Mouse (Mus musculus) c-Kit-positive CD71-positive TER-119-positive erythroid progenitor cells, embryonic 14.5 days (primary cell): ENCODE measurements around the gene Ybx2.

Experiments used
- DNase-seq: peaks from one replicate; pipeline ENCODE4 v3.0.0-alpha.2; 2013; ENCODE audit warnings: low spot score

Ybx2 gene

DNA sequence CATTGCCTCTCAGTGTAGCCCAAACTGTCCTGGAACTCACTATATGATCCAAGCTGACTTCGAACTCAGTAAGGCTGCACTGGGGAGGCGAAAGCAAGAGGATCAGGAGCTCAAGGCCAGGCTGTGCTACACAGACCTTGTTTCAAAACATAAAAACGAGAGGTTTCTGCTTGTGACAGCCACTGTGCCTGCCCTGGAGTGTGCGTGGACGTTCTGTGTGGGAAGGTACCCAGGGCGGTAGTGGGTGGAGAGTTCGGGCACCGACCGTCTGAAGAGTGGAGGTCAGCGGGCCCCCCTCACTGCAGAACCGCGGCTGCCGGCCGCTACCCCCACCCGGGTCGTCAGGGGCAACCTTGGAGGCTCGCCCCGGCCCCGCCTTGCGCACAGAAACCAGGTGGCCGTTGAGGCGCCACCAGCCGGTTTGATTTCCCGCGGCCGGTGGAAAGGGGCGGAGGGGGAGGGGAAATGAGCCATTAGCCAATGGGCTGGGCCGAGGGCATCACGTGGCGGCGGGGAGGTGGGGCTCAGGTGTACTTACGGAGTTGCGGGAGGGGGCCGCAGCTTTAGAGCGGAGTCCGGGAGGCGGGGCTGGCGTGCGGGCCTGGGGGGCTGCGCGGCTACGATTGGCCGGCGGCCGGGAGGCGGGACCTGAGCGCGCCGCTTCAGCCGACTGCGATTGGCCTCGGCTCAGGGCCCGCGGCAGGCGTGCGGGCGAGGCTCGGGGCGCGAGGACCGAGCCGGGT, at the start of gene Ybx2:
Gene Ybx2 (plus strand): TSS at position 660 of the 743 bp plus-strand sequence.
- DNase-seq = peak; percentile 43

- DNase-seq = no peak
Observed at GRCm38 (mm10) chr11:69886907-69887635, 48.5 kb upstream of the Ybx2 start.

DNA sequence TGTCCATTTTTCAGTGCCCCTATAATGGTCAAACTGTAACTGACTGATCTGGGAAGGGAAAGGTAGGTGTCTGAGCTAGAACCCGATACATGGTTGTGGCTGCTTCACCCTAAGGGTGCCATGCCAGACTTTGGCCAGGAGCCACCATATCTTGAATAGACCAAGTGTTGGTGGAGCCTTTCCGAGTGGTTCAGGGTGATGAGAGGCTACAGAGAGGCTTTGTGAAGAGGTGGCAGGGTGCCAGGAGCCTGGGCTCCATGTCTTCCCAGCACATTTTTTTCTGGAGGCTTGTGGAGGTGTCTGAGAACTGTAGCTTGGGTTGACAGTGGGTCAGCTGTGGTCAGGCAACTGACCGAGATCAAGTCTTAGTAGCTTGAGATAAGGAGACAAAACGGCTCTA, 44.1 kb upstream of the Ybx2 start:
- DNase-seq = no peak

- DNase-seq = no peak
Observed at GRCm38 (mm10) chr11:69894671-69895070, 40.9 kb upstream of the Ybx2 start.

DNA sequence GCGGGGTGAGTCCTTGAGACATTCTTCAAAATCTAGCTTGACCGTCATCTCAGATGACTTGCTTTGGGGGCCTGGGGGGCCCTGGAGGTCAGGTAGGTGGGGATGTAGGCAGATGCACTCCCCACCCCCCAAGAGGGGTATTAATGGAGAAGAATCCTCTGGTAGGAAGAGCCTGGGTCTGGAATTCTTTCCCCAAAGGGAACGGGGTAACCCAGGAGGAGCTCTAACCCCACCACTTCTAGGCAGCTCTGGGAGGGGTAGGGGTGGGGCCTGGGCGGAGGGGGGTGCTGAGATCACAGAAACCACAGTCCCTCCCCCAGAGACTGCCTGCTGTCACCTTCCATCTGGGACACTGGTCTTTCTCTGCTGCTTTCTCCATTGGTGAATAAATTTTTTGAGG, 40.3 kb upstream of the Ybx2 start, which contains the start of gene Acap1:
Gene Acap1 (minus strand): TSS at position 249 of the 400 bp plus-strand sequence.
- no peak for DNase-seq

DNA sequence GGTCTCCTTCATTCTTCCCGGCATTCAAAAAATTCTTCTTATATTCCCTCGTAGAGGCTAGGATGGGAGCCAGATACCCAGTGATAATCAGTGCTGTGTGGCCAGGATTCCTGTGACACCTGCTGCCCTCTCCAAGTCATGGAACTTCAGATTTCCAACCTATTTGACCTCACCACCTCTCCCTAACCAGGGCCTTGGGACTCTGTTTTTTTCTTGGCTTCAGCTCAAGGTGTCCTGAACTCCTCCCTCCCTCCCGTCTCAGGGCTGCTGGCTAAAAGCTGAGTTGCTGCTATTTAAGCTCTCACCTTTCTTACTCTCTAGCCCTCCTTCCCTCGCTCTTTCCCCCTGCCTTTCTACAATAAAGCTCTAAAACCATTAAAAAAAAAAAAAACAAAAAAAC, 35.7 kb upstream of the Ybx2 start:
- no peak for DNase-seq

DNA sequence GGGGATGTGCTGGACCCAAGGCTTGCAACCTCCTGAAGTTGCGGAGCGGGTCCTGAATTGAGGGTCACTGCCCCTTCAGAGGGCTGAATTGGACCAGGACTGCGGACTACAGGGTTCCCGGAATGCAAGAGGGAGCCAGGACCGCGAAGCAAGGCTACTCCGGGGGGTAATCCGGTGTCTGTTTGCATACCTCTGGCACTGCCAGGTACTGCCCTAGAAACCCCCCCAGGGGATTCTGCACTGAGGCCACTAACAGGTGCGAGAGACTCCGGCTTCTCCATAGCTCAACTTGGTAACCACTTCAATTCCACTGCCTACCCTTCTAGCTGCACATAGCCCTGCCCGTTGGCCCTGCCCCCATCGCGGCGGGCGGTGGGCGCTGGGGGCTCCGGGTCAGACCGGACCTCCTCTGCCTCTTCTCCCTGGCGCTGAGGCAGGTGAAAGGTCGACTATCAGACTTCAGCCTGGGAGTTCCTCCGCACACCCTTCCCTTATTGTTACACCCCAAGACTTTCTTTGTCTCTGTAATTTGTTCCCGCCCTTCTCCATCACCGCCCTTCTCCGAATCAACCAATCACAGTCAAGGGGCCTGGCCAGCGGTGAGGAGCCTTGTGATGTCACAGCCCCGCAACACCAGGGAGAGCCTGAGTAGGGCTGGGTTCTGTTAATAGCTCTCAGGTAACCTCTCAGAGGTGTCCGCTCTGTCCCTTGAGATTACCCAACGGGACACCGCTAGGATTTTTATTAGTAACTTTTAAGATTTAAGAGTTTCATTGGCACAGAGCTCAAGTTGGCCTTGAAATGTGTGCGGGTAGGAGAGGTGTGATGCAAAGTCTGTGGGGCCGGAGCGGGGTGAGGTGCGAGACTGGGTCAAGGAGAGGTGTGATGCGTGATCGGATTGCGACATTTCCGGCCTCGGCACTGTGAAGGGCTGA, 34.9 kb upstream of the Ybx2 start, which contains the start of the genes 2810408A11Rik and Neurl4:
Gene 2810408A11Rik (minus strand): TSS at position 517 of the 935 bp plus-strand sequence.
Gene Neurl4 (plus strand): TSS at position 602 of the 935 bp plus-strand sequence.
- peak; percentile 95 for DNase-seq

DNA sequence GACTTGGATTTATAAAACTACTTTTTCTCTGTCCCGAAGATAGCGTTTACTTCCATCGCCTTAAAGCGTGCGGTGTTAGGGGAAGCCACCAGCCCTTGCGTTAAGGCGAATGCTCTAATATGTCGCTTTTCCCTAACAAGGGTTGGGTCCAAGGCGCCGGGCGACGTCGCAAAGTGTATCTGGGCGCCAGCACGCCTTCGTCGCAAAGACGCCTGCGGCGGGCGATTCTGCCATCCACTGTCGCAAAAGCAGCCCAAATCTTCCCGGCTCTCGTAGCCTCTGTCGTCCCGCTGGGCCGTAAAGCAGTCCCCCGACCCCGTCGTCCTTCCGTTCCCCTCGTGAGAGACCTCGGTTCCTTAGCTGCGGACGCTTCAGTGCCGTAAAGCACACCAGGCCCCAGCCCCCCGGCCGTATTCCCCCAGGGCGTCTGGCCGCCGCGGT, 34.2 kb upstream of the Ybx2 start:
- DNase-seq = peak; percentile 92

DNA sequence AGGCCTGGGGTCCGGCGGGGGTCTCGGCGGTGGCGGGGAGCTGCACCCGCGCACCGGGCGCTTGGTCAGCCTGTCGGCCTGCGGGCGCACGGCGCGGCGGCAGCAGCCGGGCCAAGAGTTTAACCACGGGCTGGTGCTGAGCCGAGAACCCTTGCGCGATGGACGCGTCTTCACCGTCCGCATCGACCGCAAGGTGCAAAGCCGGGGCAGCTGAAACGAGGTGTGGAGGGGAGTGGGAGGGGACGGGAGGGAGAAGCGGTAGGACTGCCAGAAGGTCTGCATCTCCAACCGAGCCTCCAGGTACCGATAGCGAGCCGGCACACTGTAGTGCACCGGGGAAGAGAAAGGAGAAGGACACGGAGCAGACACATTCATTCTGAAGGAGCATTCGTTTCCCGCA, 33.6 kb upstream of the Ybx2 start:
- no peak for DNase-seq

DNA sequence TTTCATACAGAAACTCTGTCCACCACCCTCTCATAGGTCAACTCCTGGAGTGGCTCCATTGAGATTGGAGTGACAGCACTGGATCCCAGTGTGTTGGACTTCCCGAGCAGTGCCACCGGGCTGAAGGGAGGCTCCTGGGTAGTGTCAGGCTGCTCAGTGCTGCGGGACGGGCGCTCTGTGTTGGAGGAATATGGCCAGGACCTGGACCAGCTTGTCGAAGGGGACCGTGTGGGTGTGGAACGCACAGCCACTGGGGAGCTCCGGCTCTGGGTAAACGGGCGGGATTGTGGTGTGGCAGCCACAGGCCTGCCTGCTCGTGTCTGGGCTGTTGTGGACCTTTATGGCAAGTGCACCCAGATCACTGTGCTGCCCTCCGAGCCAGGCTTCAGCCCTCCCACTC, 32.6 kb upstream of the Ybx2 start:
- no peak for DNase-seq

DNA sequence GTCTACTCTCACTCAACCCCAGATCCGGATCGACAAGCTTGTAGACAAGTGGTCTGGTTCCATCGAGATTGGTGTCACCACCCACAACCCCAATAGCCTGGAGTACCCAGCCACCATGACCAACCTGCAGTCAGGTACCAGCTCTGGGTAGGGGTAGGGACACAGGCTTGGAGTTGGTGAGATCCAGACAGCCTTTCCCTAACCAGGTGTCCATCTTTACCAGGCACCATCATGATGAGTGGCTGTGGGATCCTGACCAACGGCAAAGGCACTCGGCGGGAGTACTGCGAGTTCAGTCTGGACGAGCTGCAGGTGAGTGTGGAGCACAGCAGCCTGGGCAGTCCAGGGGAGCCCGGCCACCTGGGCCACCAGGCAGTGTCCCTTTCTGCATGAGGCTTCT, 31.3 kb upstream of the Ybx2 start:
- no peak for DNase-seq

- DNase-seq = no peak
Observed at GRCm38 (mm10) chr11:69908645-69909044, 27.0 kb upstream of the Ybx2 start.

DNA sequence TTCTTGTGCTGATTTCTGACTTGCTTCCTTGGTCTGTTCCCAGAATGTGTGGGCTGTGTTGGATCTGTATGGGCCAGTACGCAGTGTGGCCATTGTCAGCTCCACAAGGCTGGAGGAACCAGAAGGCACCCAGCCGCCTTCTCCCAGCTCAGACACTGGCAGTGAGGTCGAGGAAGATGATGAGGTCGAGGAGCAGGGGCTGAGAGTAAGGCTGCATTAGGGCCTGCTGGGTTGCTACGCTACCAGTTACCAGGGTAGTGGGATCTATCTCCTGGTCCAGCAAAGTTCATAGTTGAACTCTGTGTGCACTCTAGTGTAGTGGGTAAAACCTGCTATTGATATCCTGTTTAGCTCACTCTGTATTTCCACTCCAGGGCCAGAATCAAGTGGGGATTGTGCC, 26.4 kb upstream of the Ybx2 start:
- no peak for DNase-seq

GRCm38 (mm10) chr11:69910177-69910576, 25.4 kb upstream of the Ybx2 start:
- DNase-seq = no peak

DNA sequence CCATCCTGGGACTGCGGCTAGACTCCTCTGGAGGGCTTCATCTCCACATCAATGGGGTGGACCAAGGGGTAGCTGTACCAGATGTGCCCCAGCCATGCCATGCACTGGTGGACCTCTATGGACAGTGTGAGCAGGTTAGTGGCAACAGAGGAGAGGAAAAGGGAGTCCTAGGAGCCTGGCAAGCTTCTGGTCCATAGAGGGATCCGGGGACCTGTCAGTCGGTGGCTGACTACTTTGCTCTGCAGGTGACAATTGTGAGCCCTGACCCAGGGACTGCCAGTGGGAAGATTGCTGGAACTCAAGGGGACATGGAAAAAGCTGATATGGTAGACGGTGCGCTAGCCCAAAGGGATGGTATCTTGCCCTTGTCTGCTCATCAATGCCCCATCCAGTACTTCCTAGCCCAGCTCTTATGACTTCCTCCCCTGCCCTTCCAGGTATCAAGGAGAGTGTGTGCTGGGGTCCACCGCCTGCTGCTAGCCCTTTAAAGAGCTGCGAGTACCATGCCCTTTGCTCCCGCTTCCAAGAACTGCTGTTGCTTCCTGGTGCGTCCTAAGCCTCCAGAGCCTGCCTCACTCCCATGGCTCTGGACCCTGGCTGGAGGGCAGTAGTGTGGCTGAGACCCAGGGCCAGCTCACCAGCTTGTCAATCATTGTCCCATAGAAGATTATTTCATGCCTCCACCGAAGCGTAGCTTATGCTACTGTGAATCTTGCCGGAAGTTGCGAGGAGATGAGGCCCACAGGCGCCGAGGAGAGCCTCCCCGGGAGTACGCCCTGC, 24.6 kb upstream of the Ybx2 start:
- DNase-seq = no peak

- no peak for DNase-seq
Observed at GRCm38 (mm10) chr11:69911701-69912100, 23.9 kb upstream of the Ybx2 start.

- DNase-seq = no peak
Observed at GRCm38 (mm10) chr11:69912716-69913530, 22.7 kb upstream of the Ybx2 start.

DNA sequence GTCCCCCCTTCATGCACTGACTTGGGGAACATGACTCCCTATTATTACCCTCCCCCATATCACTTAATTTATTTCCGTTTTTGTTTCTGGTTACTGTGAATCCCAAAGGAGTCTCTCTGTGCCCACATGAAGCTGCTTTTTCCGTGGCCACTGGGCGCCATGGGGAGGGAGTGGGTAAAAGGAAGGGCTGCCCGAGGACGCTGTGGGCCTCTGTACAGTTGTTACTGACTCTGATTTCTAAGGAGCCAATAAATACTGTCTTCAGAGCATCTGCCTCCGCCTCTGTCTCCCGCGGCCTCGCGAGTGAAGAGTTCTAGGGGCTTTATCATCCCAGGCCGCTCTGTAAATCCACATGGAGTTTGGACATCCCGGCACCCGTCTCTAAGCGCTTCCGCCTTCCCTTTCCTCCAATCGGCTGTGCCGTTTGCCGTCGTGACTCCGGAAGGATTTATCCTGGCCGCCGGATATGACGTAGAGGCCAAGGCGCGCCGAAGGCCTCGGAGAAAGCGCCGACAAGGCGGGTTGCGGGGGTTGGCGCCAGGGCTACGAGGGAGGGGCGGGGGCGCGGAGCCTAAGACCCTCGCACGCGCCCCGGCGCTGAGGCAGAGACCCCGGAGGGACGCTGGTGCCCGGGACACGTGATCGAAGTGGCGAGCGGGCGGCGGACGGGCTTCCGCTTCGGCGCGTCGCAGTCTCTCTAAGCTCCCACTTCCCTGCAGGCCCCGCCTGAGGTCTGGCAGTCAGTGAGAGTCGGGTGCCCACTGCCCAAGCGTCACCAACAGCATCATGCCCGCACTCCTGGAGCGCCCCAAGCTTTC, 21.8 kb upstream of the Ybx2 start, which contains the start of gene Gps2:
Gene Gps2 (plus strand): TSS at position 335 of the 818 bp plus-strand sequence.
- peak; percentile 92 for DNase-seq

- no peak for DNase-seq
Observed at GRCm38 (mm10) chr11:69914372-69914764, 21.2 kb upstream of the Ybx2 start.
